Mouse (Mus musculus) stomach, embryonic 15.5 days (tissue): Measurements from ENCODE around the gene Dusp16. TPM values are rescaled to one million over a fixed set of nuclear protein-coding genes. Genes with fewer than 3 reads are reported as not detected.

Experiments used
- ATAC-seq: fragments of 200-750 bp; cut with Nextera tagmentation; 2 replicates; pipeline ENCODE4 v1.8.0; 2017; ENCODE audit warnings: low read depth, moderate number of reproducible peaks, moderate TSS enrichment; ENCODE audit not compliant: insufficient read depth, low FRiP score
- H3K27ac ChIP-seq: fragments of 300-500 bp; sonication (generic); 2 replicates; pipeline ENCODE4 v1.5.1; 2015; ENCODE audit warnings: mild to moderate bottlenecking, inconsistent platforms
- H3K27me3 ChIP-seq: fragments of 300-500 bp; sonication (generic); replicated peaks from 2 replicates; pipeline ENCODE4 v1.6.1; 2015; ENCODE audit warnings: inconsistent platforms
- H3K36me3 ChIP-seq: fragments of 300-500 bp; sonication (generic); 2 replicates; pipeline ENCODE4 v1.6.1; 2015; ENCODE audit warnings: inconsistent platforms
- H3K4me1 ChIP-seq: fragments of 300-500 bp; sonication (generic); 2 replicates; pipeline ENCODE4 v1.6.1; 2015; ENCODE audit warnings: inconsistent platforms
- H3K4me2 ChIP-seq: fragments of 300-500 bp; sonication (generic); 2 replicates; pipeline ENCODE4 v1.6.1; 2015; ENCODE audit warnings: mild to moderate bottlenecking, inconsistent platforms
- H3K4me3 ChIP-seq: fragments of 300-500 bp; sonication (generic); replicated peaks from 2 replicates; pipeline ENCODE4 v1.5.1; 2015; ENCODE audit warnings: inconsistent platforms
- H3K9ac ChIP-seq: fragments of 300-500 bp; sonication (generic); 2 replicates; pipeline ENCODE4 v1.6.1; 2015; ENCODE audit warnings: inconsistent platforms
- H3K9me3 ChIP-seq: fragments of 300-500 bp; sonication (generic); 2 replicates; pipeline ENCODE4 v1.6.1; 2016; ENCODE audit warnings: inconsistent platforms
- WGBS: fragments of 180-500 bp; shearing (Covaris S2); methylation state at CpG from one replicate; pipeline ENCODE4 v1.1.7; 2015; 5-methylcytosine and 5-hydroxymethylcytosine counted together
- polyA plus RNA-seq: library from polyadenylated mRNA; unstranded; fragments of >200 nt; fragmentation: Nextera tagmentation; extraction: Ambion mirVana; gene quantifications from 2 replicates; pipeline ENCODE4 v1.2.1, GENCODE M21; 2015

The Dusp16 gene
- polyA plus RNA-seq, 1 experiment from 2014 or later = 15.7 TPM

DNA sequence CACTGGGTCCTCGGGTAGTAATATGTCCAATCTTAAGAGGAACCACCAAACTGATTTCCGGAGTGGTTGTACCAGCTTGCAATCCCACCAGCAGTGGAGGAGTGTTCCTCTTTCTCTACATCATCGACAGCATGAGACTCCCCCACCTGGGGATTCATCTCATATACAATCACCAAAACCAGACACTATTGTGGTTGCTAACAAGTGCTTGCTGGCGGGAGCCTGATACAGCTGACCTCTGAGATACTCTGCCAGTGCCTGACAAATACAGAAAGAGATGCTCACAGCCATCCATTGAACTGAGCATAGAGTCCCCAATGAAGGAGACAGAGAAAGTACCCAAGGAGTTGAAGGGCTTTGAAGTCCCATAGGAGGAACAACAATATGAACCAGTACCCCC, 36.4 kb downstream of the Dusp16 start:
- H3K27ac ChIP-seq = no peak overlapping the region
- H3K27me3 ChIP-seq = no peaks in the 10 kb centered on the region
- WGBS = 89% methylated on average over 4 of the region's 4 CpGs
- H3K9ac ChIP-seq = no peak overlapping the region
- no peaks in the 10 kb centered on the region for H3K4me1 ChIP-seq
- no peak overlapping the region for H3K4me2 ChIP-seq
- H3K9me3 ChIP-seq = no peaks in the 10 kb centered on the region
- no peak overlapping the region for H3K4me3 ChIP-seq
- ATAC-seq = no peak
- no peaks in the 10 kb centered on the region for H3K36me3 ChIP-seq

DNA sequence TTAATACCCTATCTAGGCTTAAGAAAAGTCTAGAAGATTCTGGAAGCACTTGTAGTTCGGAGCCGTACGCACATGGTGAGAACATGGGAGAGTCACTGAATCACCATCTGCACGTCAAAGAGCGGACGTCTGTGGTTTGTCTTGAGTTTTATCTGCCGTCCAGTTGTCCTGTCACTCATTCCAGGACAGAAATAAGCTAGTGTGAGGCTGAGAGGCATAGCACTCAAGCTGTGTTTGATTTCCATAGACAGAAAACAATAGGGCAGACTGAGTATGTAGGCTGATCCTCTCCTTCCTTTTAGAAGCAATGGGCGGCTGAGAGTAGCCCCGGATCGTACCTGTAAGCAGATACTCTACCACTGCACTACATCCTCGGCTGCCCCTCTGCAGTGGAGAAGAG, 38.6 kb downstream of the Dusp16 start:
- Histone ChIP-seq H3K27ac (no peak overlapping the region), H3K36me3 (no peaks in the 10 kb centered on the region), H3K4me2 (no peak overlapping the region), H3K27me3 (no peaks in the 10 kb centered on the region), H3K9me3 (no peaks in the 10 kb centered on the region), H3K9ac (no peak overlapping the region), H3K4me1 (no peaks in the 10 kb centered on the region), H3K4me3 (no peak overlapping the region)
- WGBS = 92% methylated on average over 11 of the region's 11 CpGs
- ATAC-seq = no peak

DNA sequence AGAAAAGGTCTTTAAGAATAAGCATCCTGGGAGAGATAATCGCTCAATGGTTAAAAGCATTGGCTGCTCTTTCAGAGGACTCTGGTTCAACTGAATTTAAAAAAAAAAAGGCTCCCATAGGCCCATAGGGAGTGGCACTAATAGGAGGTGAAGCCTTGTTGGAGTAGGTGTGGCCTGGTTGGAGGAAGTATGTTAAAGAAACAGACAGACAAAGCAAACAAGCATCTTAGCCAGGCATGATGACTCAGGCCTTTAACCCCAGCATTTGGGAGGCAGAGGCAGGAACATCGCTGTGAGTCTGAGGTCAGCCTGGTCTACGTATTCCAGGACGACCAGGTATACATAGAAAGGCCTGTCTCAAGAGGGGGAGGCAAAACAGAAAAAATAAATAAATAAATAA, 39.0 kb downstream of the Dusp16 start:
- no peak; the same call in 1 of the 2 replicates for ATAC-seq
- H3K27ac ChIP-seq = no peak overlapping the region
- no peak overlapping the region for H3K4me3 ChIP-seq
- H3K9me3 ChIP-seq = no peaks in the 10 kb centered on the region
- H3K9ac ChIP-seq = no peak overlapping the region
- H3K4me2 ChIP-seq = no peak overlapping the region
- H3K27me3 ChIP-seq = no peaks in the 10 kb centered on the region
- H3K4me1 ChIP-seq = no peaks in the 10 kb centered on the region
- no peaks in the 10 kb centered on the region for H3K36me3 ChIP-seq
- 89% methylated on average over 4 of the region's 4 CpGs for WGBS

DNA sequence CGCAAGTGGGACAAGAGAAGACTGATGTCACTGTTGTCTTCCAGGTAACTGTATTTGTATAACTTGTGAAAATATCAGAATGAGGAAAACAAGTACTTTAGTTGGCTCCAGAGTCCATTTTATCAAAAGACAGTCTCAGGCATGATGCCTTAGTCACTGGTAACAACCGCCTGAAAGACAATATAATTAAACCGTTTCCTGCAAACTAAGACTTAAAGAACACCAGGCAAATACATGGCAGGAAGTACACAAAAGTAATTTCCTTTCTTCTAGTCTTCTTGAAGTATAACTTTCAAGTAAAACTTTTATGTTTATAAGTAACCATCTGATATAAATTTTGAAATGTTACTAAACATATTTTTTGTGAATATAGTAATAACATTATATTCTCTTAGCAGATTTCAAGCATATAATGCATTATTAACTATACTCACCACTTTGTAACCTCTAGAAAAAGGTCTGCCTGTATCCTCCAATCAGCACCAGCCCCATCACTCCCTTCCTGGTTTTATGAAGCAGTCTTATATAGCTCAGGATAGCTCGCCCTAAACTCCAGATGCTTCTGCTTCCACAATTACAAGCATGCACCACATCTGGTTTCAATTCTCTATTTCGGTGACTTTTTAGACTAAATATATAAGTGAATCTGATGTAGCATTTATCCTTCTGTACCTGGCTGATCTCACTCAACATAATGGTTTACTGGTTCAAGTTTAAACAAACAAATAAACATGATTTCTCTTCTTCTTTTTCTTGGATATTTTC, 40.4 kb downstream of the Dusp16 start:
- 85% methylated on average over 5 of the region's 5 CpGs for whole genome bisulfite sequencing
- Histone ChIP-seq H3K9me3 (no peaks in the 10 kb centered on the region), H3K9ac (no peak overlapping the region), H3K36me3 (no peaks in the 10 kb centered on the region), H3K27me3 (no peaks in the 10 kb centered on the region), H3K4me2 (no peak overlapping the region), H3K4me1 (no peaks in the 10 kb centered on the region), H3K27ac (no peak overlapping the region), H3K4me3 (no peak overlapping the region)
- ATAC-seq = no peak

DNA sequence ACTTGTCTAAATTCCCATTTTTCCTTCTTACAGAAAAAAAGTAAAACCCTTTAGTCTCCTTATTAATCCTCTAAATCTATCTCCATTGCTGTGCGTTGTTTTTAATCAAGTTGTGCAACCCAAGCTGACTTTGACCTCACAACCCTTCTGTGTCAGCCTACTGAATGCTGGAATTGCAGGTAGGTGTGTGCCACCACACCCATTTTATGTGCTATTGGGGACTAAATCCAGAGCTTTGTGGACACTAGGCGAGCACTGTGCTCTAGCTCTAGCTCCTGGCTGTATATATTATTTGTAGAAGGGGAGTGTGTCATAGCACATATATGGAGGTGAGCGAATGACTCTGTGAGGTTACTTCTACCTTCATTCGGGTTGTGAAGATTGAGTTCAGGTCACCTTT, 41.3 kb downstream of the Dusp16 start:
- Histone ChIP-seq H3K4me3 (no peak overlapping the region), H3K4me1 (no peaks in the 10 kb centered on the region), H3K27me3 (no peaks in the 10 kb centered on the region), H3K4me2 (no peak overlapping the region), H3K27ac (no peak overlapping the region), H3K9ac (no peak overlapping the region), H3K36me3 (no peaks in the 10 kb centered on the region), H3K9me3 (no peaks in the 10 kb centered on the region)
- 90% methylated on average over 4 of the region's 4 CpGs for WGBS
- no peak for ATAC-seq

DNA sequence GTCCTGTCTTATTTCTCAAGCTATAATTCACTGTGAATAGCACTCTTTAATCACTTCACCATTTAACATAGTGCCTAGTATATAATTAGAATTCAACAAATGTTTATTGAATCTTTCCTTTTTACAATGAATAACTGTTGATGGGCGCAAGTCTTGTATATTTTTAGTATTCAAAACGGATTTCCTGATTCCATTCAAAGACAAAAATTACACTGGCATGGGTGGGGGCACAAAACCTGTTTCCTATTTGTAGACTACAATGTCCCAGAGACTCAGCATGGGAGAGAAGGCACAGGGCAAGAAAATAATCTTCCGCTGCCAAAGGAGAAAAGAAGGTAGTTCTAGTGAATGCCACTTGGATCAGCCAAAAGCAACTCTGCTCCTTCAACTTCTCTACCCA, 44.3 kb downstream of the Dusp16 start:
- no peaks in the 10 kb centered on the region for H3K27me3 ChIP-seq
- no peaks in the 10 kb centered on the region for H3K9me3 ChIP-seq
- H3K4me3 ChIP-seq = no peak overlapping the region
- no peak overlapping the region for H3K27ac ChIP-seq
- no peak for ATAC-seq
- H3K36me3 ChIP-seq = no peaks in the 10 kb centered on the region
- H3K9ac ChIP-seq = no peak overlapping the region
- H3K4me2 ChIP-seq = no peak overlapping the region
- WGBS = 87% methylated on average over 3 of the region's 3 CpGs
- no peaks in the 10 kb centered on the region for H3K4me1 ChIP-seq

DNA sequence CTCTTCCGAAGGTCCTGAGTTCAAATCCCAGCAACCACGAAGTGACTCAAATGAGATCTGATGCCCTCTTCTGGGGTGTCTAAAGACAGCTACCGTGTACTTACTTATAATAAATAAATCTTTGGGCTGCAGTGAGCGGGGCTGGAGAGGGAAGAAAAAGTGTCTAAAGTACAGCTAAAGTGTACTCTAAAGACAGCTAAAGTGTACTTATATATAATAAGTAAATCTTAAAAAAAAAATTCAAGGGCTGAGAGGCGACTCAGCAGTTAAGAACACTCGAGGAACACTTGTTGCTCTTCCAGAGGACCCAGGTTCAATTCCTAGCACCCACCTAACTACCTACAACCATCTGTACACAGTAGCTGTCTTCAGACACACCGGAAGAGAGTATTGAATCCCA, 46.5 kb downstream of the Dusp16 start:
- Histone ChIP-seq H3K9ac (no peak overlapping the region), H3K36me3 (no peaks in the 10 kb centered on the region), H3K9me3 (no peaks in the 10 kb centered on the region), H3K4me3 (no peak overlapping the region), H3K4me1 (no peaks in the 10 kb centered on the region), H3K27me3 (no peaks in the 10 kb centered on the region), H3K4me2 (no peak overlapping the region), H3K27ac (no peak overlapping the region)
- 92% methylated on average over 7 of the region's 7 CpGs for WGBS
- no peak for ATAC-seq

DNA sequence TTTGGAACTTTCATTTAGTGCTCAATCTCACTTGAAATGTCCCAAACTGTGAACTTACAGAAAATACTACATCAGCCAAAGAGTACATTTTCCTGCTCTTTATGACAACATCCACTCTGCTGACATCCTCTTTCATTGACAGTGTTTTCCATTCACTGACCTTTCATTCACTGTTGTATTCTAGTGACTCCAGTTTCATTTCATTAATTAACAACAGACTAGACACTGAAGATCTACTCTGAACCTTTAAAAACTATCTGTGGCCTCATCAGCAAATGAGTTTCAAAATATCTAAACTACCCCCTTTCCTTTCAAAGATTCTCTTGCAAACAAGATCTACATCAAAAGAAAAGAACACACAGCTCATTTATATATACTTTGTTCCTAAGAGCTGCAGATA, 48.9 kb downstream of the Dusp16 start:
- no peak for ATAC-seq
- Histone ChIP-seq H3K27me3 (no peaks in the 10 kb centered on the region), H3K9ac (no peak overlapping the region), H3K4me3 (no peak overlapping the region), H3K9me3 (no peaks in the 10 kb centered on the region), H3K4me2 (no peak overlapping the region), H3K27ac (no peak overlapping the region), H3K36me3 (peaks cover 5% of the 10 kb centered on the region; the same call in 1 of the 2 replicates), H3K4me1 (no peaks in the 10 kb centered on the region)

DNA sequence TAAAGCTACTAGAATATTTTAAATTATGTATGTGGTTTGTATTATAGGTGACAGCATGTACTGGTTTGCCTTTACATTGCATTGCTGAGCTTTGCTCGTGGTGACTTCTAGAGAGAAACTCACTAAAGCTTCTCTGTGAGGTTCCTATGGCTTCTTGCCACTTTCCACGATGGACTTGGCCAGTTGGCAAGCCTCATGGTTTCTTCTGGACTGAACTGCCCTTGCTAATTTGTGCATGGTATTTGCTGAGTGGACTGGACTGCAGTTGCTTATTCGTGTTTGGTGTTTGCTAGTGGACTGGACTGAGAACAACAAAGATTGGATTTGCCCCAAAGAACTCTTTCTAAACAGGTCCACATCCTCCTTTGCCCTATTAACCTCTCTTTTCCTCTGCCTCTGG, 55.6 kb downstream of the Dusp16 start:
- WGBS = 90% methylated on average over 3 of the region's 3 CpGs
- no peak overlapping the region for H3K4me3 ChIP-seq
- H3K9me3 ChIP-seq = no peaks in the 10 kb centered on the region
- H3K27me3 ChIP-seq = no peaks in the 10 kb centered on the region
- H3K27ac ChIP-seq = no peak overlapping the region
- H3K4me2 ChIP-seq = no peak overlapping the region
- ATAC-seq = no peak
- no peak overlapping the region for H3K9ac ChIP-seq
- H3K4me1 ChIP-seq = no peaks in the 10 kb centered on the region
- peaks cover 11% of the 10 kb centered on the region; the same call in 1 of the 2 replicates for H3K36me3 ChIP-seq

DNA sequence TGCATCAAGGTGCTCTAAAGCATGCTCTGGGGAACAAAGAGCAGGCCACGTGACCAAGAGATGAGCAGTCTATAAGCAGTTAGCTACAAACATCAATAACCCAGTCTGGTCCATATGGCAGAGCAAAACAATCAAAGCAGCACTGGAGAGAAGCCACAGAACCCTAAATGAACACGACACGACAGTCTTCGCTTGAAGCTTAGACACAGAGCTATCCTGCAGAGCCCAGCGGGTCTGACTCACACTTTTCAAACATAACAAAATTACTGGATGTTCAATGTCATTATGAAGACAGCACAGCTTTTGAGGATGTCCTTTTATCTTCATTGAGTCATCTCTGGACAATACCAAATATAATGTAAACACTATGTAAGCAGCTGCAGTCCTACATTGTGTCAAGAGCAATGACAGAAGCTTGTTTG, 58.6 kb downstream of the Dusp16 start:
- Histone ChIP-seq H3K4me2 (no peak overlapping the region), H3K27ac (no peak overlapping the region), H3K4me1 (no peaks in the 10 kb centered on the region), H3K9ac (no peak overlapping the region), H3K9me3 (no peaks in the 10 kb centered on the region), H3K36me3 (peaks cover 5% of the 10 kb centered on the region; the same call in 1 of the 2 replicates), H3K27me3 (no peaks in the 10 kb centered on the region), H3K4me3 (no peak overlapping the region)
- 59% methylated on average over 5 of the region's 5 CpGs for WGBS
- ATAC-seq = no peak

DNA sequence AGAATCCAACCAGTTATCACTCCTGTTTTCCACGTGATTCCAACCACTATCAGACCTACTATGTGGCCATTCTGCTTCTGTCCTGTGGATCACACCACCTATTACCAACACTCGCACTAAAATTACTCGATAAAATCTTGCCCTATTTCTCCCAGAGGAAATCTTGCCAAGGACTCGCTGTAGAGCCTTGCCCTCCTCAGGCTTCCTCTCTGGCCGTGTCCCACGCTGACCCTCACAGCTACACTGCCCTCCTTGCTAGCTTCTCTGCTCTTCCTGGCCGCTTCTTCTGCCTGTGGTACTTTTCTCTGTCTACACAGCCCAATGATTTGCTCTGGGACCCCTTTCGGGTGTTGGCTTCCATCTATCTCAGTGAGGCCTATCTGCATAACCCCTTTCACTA, 59.6 kb downstream of the Dusp16 start:
- no peak overlapping the region for H3K9ac ChIP-seq
- H3K36me3 ChIP-seq = peaks cover 2% of the 10 kb centered on the region; the same call in 1 of the 2 replicates

DNA sequence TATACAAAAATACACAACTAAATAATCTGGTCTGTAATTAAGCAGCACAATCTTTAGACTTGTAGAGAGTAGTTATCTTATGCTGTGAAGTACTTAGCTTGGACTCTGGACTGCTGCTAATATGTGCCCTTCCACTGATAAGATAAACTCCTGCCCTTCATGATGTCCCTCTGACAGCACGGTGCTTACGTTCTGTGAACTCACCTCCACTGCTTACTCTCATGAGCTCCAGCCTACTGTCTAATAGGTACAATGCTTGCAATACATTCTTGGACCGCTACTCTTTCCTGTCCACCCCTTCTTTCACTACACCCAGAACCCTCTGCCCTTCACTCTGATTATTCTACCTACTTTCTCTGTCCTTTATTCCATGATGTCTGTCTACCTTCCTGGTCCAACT, 61.4 kb downstream of the Dusp16 start:
- Histone ChIP-seq H3K36me3 (peaks cover 6% of the 10 kb centered on the region; the same call in 1 of the 2 replicates), H3K4me2 (no peak overlapping the region), H3K27me3 (no peaks in the 10 kb centered on the region), H3K4me3 (no peak overlapping the region), H3K4me1 (no peaks in the 10 kb centered on the region), H3K27ac (no peak overlapping the region), H3K9me3 (no peaks in the 10 kb centered on the region), H3K9ac (no peak overlapping the region)
- ATAC-seq = peak; percentile 72
- 61% methylated on average over 3 of the region's 3 CpGs for WGBS

More for the DNA sequence above, 59.6 kb downstream of the Dusp16 start:
- no peak overlapping the region for H3K27ac ChIP-seq
- no peak overlapping the region for H3K4me3 ChIP-seq
- H3K27me3 ChIP-seq = no peaks in the 10 kb centered on the region
- no peak overlapping the region for H3K4me2 ChIP-seq
- 87% methylated on average over 8 of the region's 8 CpGs for WGBS
- H3K4me1 ChIP-seq = no peaks in the 10 kb centered on the region
- ATAC-seq = no peak
- no peaks in the 10 kb centered on the region for H3K9me3 ChIP-seq

DNA sequence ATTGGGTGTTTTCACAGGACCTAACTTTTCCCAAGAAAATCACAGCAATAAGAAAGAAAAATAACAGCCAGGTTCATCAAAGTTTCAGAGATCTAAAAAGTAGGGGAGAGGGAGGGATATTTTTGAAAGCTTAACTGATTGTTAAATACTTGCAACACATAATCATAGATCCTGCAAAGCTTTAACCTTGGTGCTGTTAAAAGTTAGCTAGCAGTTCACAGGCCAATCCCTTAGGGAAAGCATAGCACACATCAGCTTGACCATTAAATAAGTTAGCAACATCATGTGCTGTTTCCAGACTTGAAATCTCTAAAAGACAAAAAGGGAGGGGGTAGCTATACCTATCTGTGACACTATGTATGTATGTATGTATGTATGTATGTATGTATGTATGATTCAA, 67.0 kb downstream of the Dusp16 start:
- Histone ChIP-seq H3K36me3 (peaks cover 9% of the 10 kb centered on the region), H3K9me3 (no peaks in the 10 kb centered on the region), H3K4me1 (no peaks in the 10 kb centered on the region), H3K27ac (no peak overlapping the region), H3K9ac (no peak overlapping the region), H3K4me2 (no peak overlapping the region), H3K4me3 (no peak overlapping the region), H3K27me3 (no peaks in the 10 kb centered on the region)
- no peak for ATAC-seq
